Mouse (Mus musculus) G1E (cell line): ENCODE measurements around the gene Pds5b. TPM values are rescaled to one million over a fixed set of nuclear protein-coding genes. Genes with fewer than 3 reads are reported as not detected.

Experiments used
- ATAC-seq: 2 replicates; pipeline ENCODE4 v1.8.0; 2016; ENCODE audit warnings: mild to moderate bottlenecking; ENCODE audit not compliant: insufficient number of reproducible peaks, poor library complexity, low FRiP score, severe bottlenecking; ENCODE audit errors: extremely low read depth
- DNase-seq: peaks from one replicate; pipeline ENCODE4 v3.0.0; 2012; ENCODE audit warnings: low spot score
- H3K27me3 ChIP-seq: 2 replicates; pipeline ENCODE4 v1.6.1; 2012; ENCODE audit warnings: mild to moderate bottlenecking, low read length, inconsistent platforms; ENCODE audit not compliant: insufficient read depth
- H3K36me3 ChIP-seq: replicated peaks from 2 replicates; pipeline ENCODE3; 2012; ENCODE audit warnings: mild to moderate bottlenecking, inconsistent platforms
- H3K4me1 ChIP-seq: 2 replicates; pipeline ENCODE4 v1.6.1; 2012; ENCODE audit warnings: low read depth, low read length, inconsistent platforms, mixed read lengths; ENCODE audit not compliant: insufficient read depth
- H3K4me3 ChIP-seq: 2 replicates; pipeline ENCODE4 v1.5.1; 2012; ENCODE audit warnings: low read depth, mild to moderate bottlenecking, inconsistent platforms, low read length, moderate library complexity, mixed read lengths
- H3K9me3 ChIP-seq: replicated peaks from 2 replicates; pipeline ENCODE4 v1.6.1; 2012; ENCODE audit warnings: inconsistent platforms
- CTCF ChIP-seq: IDR thresholded peaks from 2 replicates; pipeline ENCODE4 v1.5.1; 2012; ENCODE audit warnings: low read depth, low read length, inconsistent platforms, mixed read lengths
- GATA1 ChIP-seq: IDR thresholded peaks from 2 replicates; pipeline ENCODE4 v1.6.1; 2012; ENCODE audit warnings: borderline replicate concordance, low read length, inconsistent platforms, mixed read lengths
- GATA2 ChIP-seq: IDR thresholded peaks from 2 replicates; pipeline ENCODE4 v1.6.1; 2012; ENCODE audit warnings: low read depth, low read length, inconsistent platforms, borderline replicate concordance
- POLR2AphosphoS5 ChIP-seq: IDR thresholded peaks from 2 replicates; pipeline ENCODE4 v1.6.1; 2012; ENCODE audit warnings: low read depth, low read length, inconsistent platforms; ENCODE audit not compliant: insufficient replicate concordance
- TAL1 ChIP-seq: conservative IDR thresholded peaks from 2 replicates; pipeline ENCODE4 v1.6.1; 2012; ENCODE audit warnings: low read depth, low read length, inconsistent platforms, mixed read lengths
- polyA plus RNA-seq: library from polyadenylated mRNA; stranded (reverse); fragments of >175 nt; gene quantifications from 2 replicates; pipeline ENCODE4 v1.2.3, GENCODE M21; 2012
- total RNA-seq, 2 experiments: library from RNA; stranded (forward) in 1 of 2; stranded (reverse) in 1 of 2; fragments of 200-1000 nt in 1 of 2; fragments of >200 nt in 1 of 2; fragmentation: Nextera tagmentation in 1 of 2; gene quantifications; 2 replicates each; pipeline ENCODE4 v1.2.3; 2014 to 2017

Pds5b gene
- total and polyA plus RNA-seq, 3 experiments: 3.2 to 87.9 (median 45.5) TPM

GRCm38 (mm10) chr5:150739311-150739710, 65.8 kb downstream of the Pds5b start:
- Histone ChIP-seq H3K36me3 (peaks cover 46% of the 10 kb centered on the region), H3K4me1 (no peaks in the 10 kb centered on the region), H3K4me3 (no peak overlapping the region), H3K27me3 (no peaks in the 10 kb centered on the region), H3K9me3 (no peaks in the 10 kb centered on the region)
- no peak for ATAC-seq
- TF ChIP-seq POLR2AphosphoS5: no peak
- no peak for TF ChIP-seq TAL1
- no peak for TF ChIP-seq GATA2
- no peak for TF ChIP-seq CTCF
- TF ChIP-seq GATA1: no peak
- DNase-seq: no peak

DNA sequence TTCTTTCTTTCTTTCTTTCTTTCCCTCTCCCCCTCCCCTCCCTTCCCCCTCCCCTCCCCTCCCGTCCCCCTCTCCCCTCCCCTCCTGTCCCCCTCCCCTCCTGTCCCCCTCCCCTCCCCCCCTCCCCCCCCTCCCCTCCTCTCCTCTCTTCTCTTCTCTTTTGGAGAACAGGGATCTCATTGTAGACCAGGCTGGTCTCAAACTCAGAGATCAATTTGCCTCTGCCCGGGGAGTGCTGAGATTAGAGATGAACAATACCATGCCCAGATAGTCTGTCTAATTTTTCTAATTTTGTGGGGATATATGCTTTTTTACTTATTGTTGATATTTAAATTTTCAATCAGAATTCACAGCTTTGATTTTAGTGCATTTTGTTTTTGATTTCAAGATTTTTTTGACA, 67.1 kb downstream of the Pds5b start:
- ATAC-seq: no peak
- Histone ChIP-seq H3K4me1 (no peaks in the 10 kb centered on the region), H3K27me3 (no peaks in the 10 kb centered on the region), H3K4me3 (no peak overlapping the region), H3K36me3 (peaks cover 44% of the 10 kb centered on the region), H3K9me3 (no peaks in the 10 kb centered on the region)
- TF ChIP-seq TAL1 (no peak), GATA1 (no peak), CTCF (no peak), POLR2AphosphoS5 (no peak), GATA2 (no peak)
- no peak for DNase-seq

- Histone ChIP-seq H3K36me3 (peaks cover 43% of the 10 kb centered on the region), H3K9me3 (no peaks in the 10 kb centered on the region), H3K4me1 (no peaks in the 10 kb centered on the region; the same call in 1 of the 2 replicates), H3K27me3 (no peaks in the 10 kb centered on the region), H3K4me3 (no peak overlapping the region)
- no peak for ATAC-seq
- DNase-seq: no peak
- TF ChIP-seq TAL1: no peak
Observed at GRCm38 (mm10) chr5:150756623-150757022, 83.1 kb downstream of the Pds5b start.

DNA sequence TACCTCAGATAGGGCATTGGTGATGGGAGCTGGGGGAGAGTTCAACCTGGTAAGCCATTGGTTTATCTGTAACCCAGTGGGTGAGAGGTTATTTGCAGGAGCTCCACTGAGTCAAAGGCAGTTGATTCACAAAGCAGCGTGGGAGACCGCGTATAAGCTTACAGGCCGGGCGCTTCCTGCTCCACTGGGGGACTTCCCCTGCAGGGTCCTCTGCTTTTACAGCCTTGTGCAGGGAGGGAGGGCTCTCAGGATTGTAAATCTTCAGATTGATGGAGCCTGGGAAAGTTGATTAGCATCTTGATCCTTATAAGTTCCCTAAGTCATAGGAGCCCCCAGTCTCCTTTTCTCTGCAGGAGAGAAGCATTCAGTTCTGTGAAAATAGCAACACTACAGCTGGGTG, 98.9 kb downstream of the Pds5b start:
- DNase-seq: no peak
- Histone ChIP-seq H3K4me3 (no peak overlapping the region), H3K4me1 (no peaks in the 10 kb centered on the region), H3K36me3 (peaks cover 53% of the 10 kb centered on the region), H3K9me3 (no peaks in the 10 kb centered on the region), H3K27me3 (no peaks in the 10 kb centered on the region)
- no peak for TF ChIP-seq CTCF
- TF ChIP-seq GATA1: no peak
- TF ChIP-seq POLR2AphosphoS5: no peak
- no peak for TF ChIP-seq TAL1
- no peak for TF ChIP-seq GATA2
- no peak for ATAC-seq

DNA sequence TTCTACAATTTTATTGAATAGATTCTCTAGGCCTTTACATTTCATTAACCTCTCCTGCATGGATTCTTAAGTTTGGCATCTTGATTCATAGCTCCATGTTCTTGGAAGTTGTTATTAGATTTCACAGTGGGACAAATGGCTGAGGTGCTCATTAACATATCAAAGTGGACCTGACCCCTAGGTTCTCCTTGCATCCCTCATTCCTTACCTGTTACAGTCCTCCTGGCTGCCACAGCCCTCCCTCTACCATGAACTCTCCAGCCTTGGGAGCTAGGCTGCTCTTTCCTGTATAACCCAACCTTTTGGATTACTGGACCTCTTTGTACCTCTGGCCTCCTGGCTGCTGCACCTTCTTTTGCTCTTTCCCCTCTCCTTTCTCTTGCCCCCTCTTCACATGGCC, 99.5 kb downstream of the Pds5b start:
- Histone ChIP-seq H3K36me3 (peaks cover 54% of the 10 kb centered on the region), H3K27me3 (no peaks in the 10 kb centered on the region), H3K4me1 (no peaks in the 10 kb centered on the region), H3K9me3 (no peaks in the 10 kb centered on the region), H3K4me3 (no peak overlapping the region)
- no peak for TF ChIP-seq TAL1
- no peak for TF ChIP-seq CTCF
- no peak for TF ChIP-seq GATA1
- no peak for ATAC-seq
- no peak for DNase-seq

DNA sequence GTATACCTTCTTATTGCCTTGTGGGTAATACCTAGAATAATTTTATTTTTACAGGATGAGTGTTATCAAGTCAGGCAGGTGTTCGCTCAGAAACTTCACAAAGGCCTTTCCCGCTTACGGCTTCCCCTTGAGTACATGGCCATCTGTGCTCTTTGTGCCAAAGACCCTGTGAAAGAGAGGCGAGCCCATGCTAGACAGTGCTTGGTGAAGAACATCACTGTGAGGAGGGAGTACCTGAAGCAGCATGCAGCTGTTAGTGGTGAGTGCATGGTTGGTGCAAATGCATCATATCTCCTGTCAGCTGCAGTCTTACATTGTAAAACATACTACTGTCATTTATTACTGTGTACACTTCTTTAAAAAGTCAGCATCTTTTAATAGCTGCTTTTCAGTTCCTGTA, 114.7 kb downstream of the Pds5b start:
- H3K4me1 ChIP-seq: no peaks in the 10 kb centered on the region
- no peak overlapping the region for H3K4me3 ChIP-seq
- ATAC-seq: no peak
- no peak for DNase-seq
- TF ChIP-seq GATA1 (no peak), GATA2 (no peak), POLR2AphosphoS5 (no peak), CTCF (no peak), TAL1 (no peak)
- H3K27me3 ChIP-seq: no peaks in the 10 kb centered on the region
- H3K9me3 ChIP-seq: no peaks in the 10 kb centered on the region
- H3K36me3 ChIP-seq: peaks cover 59% of the 10 kb centered on the region

GRCm38 (mm10) chr5:150789039-150789438, 115.5 kb downstream of the Pds5b start:
- Histone ChIP-seq H3K4me1 (no peaks in the 10 kb centered on the region), H3K36me3 (peaks cover 56% of the 10 kb centered on the region), H3K9me3 (no peaks in the 10 kb centered on the region), H3K27me3 (no peaks in the 10 kb centered on the region), H3K4me3 (no peak overlapping the region)
- TF ChIP-seq GATA1: no peak
- no peak for TF ChIP-seq GATA2
- no peak for TF ChIP-seq CTCF
- TF ChIP-seq POLR2AphosphoS5: no peak
- DNase-seq (no peak), ATAC-seq (no peak)
